Mouse (Mus musculus): ENCODE data around the gene Cox17.

The Cox17 gene

DNA sequence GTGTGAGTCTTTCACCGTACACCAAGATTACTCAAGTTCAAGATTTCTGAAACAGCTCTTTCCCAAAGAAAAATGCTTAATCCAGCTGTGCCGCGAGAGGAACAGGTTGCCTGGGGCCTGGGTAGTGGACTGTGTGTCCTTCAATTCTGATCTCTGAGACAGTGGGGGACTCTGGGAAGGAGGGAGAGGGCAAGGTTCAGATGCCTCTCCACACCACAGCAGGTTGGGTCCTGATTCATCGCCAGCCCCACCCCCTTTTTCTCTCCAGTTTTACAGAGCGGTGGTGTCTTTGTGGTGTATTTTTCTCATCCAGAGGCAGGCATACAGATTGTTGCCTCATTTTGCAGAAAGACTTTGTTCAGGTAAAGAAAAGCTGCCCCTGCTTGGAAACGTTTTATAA, 51.5 kb downstream of the Cox17 start:
- no peak for DNase-seq

GRCm38 (mm10) chr16:38399076-38399475, 52.3 kb downstream of the Cox17 start:
- DNase-seq, result no peak

DNA sequence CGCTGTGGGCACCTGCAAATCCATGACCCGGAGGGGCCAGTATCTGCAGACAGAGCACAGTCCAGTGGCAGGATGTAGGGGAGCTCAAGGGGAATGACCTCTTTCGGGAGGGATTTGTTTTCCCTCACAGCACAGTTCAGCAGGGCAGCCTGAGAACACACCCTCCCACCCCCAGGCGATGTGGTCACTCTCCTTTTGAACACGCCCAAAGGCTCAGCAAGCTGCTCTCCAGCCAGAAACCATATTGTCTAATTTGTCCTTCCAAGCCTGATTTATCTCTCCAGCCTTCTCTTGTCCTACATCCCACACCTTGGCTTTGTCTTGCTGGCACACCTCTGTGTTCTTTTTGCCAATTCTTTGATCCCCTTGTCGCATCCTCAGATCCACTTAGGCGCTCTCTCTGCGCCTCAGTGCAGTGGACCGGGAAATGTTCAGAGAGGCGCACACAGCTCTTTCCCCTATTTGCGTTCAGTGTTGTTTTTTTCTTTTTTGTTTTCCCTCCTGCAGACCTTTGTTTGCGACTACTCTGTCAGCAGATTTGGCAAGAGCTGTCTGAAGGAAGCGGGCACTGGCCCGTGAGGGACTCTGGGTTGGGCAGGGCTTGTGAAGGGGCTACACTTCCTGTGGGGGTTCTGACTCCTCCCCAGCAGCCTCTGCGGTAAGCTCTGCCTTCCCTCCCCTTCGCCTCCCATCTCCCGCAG, 52.9 kb downstream of the Cox17 start:
- DNase-seq, result peak; percentile 75

GRCm38 (mm10) chr16:38400311-38400960, 53.6 kb downstream of the Cox17 start:
- DNase-seq, result no peak

DNA sequence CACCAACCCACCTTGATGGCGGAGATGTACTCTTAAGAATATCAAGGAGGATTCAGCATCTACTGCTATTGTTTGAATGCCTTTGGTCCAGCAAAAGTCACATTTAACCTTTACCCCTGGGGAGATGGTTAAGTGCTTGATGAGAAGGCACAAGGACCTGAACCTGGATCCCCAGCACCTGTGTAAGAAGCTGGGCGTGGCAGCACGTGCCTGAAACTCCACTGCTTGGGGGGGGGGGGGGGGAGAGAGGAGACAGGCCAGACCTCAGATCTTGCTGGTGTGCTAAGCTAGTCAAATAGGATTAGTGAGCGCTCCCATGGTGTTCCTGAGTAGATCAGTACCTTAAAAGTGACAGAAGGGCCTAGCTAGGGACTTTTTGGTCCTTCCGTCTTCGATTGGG, 54.7 kb downstream of the Cox17 start:
- DNase-seq, result no peak
